Mouse (Mus musculus): ENCODE measurements around the gene Sim2. TPM values are rescaled to one million over a fixed set of nuclear protein-coding genes. Genes with fewer than 3 reads are reported as not detected.

Sim2 gene
- polyA plus RNA-seq, 1 experiment = not detected

GRCm38 (mm10) chr16:94164236-94164635, 79.5 kb downstream of the Sim2 start:
- no peak for DNase-seq (ENCODE audit: low spot score)

GRCm38 (mm10) chr16:94164978-94165377, 80.2 kb downstream of the Sim2 start:
- no peak for DNase-seq (ENCODE audit: low spot score)

- no peak for DNase-seq (ENCODE audit: low spot score)
Observed at GRCm38 (mm10) chr16:94168655-94169545, 84.2 kb downstream of the Sim2 start.

- no peak for DNase-seq (ENCODE audit: low spot score)
Observed at GRCm38 (mm10) chr16:94170218-94170617, 85.5 kb downstream of the Sim2 start.

GRCm38 (mm10) chr16:94173361-94173760, 88.6 kb downstream of the Sim2 start:
- no peak for DNase-seq (ENCODE audit: low spot score)

- DNase-seq (ENCODE audit: low spot score) = no peak
Observed at GRCm38 (mm10) chr16:94175366-94175986, 90.7 kb downstream of the Sim2 start.

Other genes starting within 250 kb of the Sim2 start
- 2.8 and 3.2 TPM in 2 replicates for gene Chaf1b, start 201.0 kb upstream of the Sim2 start, polyA plus RNA-seq (2012; rRNA removed)
- not detected in 2 replicates for gene Cldn14, start 76.1 kb upstream of the Sim2 start, polyA plus RNA-seq (2012; rRNA removed)
- 11.0 and 11.9 TPM in 2 replicates for gene Hlcs, start 228.6 kb downstream of the Sim2 start, polyA plus RNA-seq (2012; rRNA removed)
- gene Ripply3, start 243.5 kb downstream of the Sim2 start, polyA plus RNA-seq (2012; rRNA removed) = 2.1 and 2.2 TPM in 2 replicates

Data from urinary bladder, adult 2 months (tissue).